Mouse (Mus musculus) spleen, adult 10 weeks (tissue): Measurements from ENCODE around the gene Fam241b. TPM values are rescaled to one million over a fixed set of nuclear protein-coding genes. Genes with fewer than 3 reads are reported as not detected.

ENCODE experiments used
- polyA plus RNA-seq: library from polyadenylated mRNA; stranded (reverse); fragments of 350-450 nt; fragmentation: Illumina TruSeq; extraction: RNeasy Lipid Tissue Mini Kit (QIAGEN cat#74804); gene quantifications from one replicate; pipeline ENCODE4 v1.2.3, GENCODE M21; 2015; ENCODE audit warnings: low replicate concordance; ENCODE audit not compliant: insufficient read depth

The Fam241b gene
- polyA plus RNA-seq, result 0.23 TPM

GRCm38 (mm10) chr10:62143820-62144219 lies at the start of gene Fam241b:
Fam241b (minus strand) TSS chr10:62143920.

GRCm38 (mm10) chr10:62132691-62133281 lies 10.9 kb downstream of the Fam241b start, which contains the start of gene Neurog3:
Neurog3 (plus strand) TSS chr10:62133090.

Other genes starting within 250 kb of the Fam241b start
- gene Col13a1, start 164.8 kb downstream of the Fam241b start, polyA plus RNA-seq, result 1.6 TPM
- not detected for gene Neurog3, start 10.8 kb downstream of the Fam241b start, polyA plus RNA-seq
- 14.2 TPM for gene Tspan15, start 87.3 kb upstream of the Fam241b start, polyA plus RNA-seq
- not detected for gene Tacr2, start 108.5 kb upstream of the Fam241b start, polyA plus RNA-seq
- gene Hk1, start 236.0 kb upstream of the Fam241b start, polyA plus RNA-seq, result 28.4 TPM